Mouse (Mus musculus): Measurements from ENCODE around the gene Cpm.
A peak's percentile ranks its signal among the peaks of the same experiment; 100 is the strongest.
"Not testable (repeated sequence)": the region's sequence is repeated elsewhere in the genome, so short reads cannot be mapped to it uniquely, and the experiment has no call there.

The Cpm gene

DNA sequence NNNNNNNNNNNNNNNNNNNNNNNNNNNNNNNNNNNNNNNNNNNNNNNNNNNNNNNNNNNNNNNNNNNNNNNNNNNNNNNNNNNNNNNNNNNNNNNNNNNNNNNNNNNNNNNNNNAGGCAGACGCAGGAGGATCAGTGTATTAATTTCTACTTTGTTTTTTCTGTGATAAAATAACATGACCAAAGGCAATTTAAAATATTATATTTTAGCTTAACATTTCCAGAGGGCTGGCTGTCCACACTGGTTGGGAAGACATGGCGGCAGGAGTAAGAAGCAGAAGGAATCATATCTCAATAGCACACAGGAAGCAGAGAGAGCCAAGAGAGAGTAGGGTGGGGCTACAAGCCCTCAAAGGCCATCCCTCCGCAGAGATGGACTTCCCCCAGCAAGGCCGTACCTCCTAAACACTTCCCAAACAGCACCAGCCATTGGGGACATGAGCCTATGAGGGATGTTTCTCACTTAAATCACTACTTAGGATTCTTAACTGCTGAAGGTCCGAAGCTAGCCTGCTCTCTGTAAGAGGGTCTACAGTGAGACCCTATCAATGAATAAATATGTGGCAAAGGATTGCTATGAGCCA is 94.9 kb downstream of the Cpm start:
- DNase-seq (ENCODE audit: low spot score): no peak

DNA sequence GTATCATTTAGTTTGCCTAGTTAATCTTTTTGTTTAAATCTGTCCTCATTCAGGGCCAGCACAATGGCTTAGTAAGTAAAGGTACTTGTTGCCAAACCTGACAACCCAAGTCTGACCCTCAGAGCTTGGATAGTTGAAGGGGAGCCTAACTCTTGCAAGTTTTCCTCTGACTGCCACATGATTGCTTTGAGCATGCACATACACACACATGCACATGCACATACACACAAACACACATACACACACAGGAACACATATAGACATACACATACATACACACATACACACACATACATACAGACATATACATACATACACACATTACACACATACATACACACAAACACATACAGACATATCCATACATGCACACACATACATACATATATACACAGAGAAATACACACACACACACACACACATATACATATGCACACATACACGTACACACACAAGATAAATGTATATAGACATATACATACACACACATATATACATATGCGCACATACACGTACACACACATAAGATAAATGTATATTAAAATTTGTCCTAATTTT is 95.6 kb downstream of the Cpm start:
- DNase-seq (ENCODE audit: low spot score): no peak

DNA sequence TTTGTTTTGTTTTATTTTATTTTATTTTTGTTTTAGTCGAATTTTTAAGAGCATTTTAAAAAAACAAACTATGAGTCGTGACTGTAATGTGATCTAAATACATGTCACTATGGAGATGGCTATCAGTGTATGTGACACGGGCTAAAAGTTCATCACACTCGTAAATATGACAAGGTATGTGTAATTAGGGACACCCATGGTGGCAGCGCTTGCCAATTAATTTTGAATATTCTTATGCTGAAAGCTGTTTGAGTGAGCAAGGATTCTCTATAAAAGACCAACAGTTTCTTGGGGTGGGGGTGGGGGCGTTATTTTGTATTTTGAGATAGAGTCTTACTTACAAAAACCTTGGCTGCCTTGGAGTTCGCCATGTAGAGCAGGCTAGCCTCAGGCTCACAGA is 96.4 kb downstream of the Cpm start:
- DNase-seq (ENCODE audit: low spot score): no peak

DNA sequence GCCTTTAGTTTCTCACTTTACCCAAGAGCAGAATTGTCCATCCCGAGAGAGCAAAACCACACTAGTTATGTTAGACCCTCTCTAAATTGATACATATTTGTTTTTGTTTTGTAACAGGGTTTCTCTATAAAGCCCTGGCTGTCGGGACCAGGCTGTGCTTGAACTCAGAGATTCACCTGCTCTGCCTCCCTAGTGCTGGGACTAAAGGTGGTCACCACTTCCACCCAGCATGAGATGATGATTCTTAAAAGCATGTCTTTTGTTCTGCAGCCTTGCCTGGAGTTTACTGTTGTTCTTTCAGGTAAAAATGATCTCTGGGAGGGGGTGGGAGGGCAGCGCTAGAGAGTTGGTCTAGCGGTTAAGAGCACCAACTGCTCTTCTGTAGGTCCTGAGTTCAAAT is 97.0 kb downstream of the Cpm start:
- no peak for DNase-seq (ENCODE audit: low spot score)

DNA sequence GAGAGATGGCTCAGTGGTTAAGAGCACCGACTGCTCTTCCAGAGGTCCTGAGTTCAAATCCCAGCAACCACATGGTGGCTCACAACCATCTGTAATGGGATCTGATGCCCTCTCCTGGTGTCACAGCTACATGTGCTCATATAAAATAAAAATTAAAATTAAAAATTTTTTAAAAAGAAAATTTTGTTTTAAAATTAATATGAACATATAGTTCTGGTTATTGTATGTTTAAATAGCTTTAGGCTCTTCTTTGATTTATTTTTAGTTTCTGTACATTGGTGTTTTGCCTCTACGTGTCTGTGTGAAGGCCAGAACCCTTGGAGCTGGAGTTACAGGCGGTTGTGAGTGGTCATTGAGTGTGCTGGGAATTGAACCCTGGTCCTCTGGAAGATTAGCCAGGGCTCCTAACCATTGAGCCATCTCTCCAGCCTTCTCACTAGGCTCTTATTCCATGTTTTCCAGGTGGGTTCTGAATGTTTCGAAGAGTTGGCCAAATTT is 97.6 kb downstream of the Cpm start:
- no peak for DNase-seq (ENCODE audit: low spot score)

DNA sequence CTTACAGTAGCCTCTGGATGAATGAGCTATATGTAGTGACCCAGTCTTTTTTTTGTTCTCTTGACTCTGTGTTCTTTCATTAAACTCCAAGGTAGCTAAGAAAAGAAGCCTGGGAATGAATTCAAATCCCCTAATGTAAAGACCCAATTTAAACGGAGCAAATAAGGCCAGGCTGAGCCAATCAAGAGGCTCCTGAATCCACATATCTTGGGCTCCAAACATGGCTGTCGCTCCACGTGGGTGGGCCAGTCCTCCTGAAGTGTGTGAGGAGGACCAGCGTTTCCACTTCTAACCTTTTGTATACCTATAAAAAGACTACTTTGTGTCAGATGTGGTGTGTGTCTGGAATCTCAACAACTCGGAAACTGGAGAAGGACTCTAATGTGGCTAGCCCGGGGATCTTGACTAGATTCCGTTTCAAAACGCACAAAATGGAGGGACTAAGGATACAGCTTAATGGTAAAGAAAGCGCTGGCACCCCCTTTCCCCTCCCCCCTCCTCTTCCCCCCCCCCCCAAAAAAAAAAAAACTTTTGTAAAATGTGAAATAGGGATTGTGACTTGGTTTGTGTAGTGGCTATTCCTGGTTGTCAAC is 98.3 kb downstream of the Cpm start:
- no peak for DNase-seq (ENCODE audit: low spot score)

DNA sequence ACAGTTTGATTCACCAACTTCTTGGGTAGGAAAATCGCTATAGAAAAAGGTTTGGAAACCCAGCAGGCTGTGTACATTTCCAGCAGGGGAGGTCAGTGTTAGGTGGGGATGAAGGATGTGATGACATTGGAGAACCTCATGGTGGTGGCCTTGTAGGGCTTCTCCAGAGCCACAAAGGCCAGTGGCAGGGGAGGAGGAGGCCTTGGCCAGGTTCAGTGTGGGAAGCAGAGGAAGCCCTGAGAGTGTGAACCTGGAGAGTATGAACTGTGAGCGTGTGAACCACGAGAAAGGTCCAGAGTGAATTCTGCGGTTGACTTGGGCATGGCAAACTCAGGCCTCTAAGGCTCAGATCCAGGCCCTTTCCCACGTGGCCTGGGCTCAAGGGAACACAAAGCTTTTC is 99.3 kb downstream of the Cpm start:
- no peak for DNase-seq (ENCODE audit: low spot score)

DNA sequence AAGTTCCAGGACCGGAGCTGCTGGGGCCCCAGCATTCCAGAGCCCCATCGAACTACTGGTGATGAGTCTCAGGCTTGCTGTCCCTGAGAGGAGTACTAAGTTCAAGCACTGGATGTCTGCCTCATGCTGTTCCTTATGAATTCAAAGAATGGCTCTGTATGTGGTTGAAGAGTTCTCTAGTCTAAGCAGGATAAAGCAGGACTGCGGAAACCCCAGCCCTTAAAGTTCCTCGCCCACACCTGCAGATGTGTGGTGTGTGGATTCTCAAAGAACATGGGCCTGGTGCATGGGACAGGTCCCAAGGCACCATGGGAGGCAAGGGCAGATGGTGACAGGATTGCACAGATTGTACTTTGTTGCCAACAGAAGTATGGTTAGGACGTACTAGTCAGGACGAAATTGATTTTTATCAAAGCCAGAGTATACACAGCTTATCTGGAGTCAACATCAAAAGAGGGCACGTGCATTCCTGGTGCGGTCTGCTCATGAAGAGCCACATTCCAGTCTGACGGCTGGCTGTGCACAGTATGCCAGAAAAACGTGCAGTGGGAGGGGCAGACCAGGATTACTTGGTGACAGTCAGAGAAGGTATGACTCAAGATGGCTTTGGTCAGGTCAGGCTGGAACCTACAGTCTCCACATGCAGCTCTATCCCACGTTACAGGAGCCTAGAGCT is 100.0 kb downstream of the Cpm start:
- no peak for DNase-seq (ENCODE audit: low spot score)

DNA sequence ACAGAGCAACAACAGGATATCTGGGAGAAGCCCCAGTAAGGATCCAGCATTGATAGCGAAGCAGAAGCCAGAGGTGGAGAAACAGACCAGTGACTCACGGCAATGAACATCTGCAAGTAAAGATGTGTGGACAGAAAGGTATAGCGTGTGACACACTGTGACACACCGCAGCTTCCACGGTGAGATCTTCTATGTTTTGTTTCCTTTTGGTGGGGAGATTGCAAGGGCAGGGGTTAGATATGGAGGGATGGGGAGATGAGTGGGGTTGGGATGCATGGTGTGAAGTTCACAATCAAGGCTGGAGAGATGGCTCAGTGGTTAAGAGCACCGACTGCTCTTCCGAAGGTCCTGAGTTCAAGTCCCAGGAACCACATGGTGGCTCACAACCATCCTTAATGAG is 100.8 kb downstream of the Cpm start:
- DNase-seq (ENCODE audit: low spot score): no peak

DNA sequence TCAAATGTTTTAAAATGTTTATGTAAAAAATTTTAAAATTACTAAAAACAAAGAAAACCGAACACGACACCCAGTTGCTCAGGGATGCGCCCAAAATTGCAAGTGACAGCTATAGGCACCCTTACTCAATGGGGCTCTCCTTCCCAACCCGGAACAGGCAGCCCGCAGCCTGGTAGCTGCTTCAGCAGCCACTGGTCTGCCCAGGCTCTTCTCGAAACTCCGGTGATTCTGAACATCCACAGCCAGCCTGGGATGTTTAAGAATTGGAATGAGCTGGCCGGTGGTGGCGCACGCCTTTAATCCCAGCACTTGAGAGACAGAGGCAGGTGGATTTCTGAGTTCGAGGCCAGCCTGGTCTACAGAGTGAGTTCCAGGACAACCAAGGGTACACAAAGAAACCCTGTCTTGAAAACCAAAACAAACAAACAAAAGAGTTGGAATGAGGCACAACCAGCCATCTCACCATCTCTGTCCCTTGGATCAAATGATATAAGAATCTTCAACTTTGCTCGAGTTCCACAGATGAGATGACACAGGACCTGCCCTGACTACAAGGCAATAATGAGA is 101.4 kb downstream of the Cpm start:
- no peak for DNase-seq (ENCODE audit: low spot score)

DNA sequence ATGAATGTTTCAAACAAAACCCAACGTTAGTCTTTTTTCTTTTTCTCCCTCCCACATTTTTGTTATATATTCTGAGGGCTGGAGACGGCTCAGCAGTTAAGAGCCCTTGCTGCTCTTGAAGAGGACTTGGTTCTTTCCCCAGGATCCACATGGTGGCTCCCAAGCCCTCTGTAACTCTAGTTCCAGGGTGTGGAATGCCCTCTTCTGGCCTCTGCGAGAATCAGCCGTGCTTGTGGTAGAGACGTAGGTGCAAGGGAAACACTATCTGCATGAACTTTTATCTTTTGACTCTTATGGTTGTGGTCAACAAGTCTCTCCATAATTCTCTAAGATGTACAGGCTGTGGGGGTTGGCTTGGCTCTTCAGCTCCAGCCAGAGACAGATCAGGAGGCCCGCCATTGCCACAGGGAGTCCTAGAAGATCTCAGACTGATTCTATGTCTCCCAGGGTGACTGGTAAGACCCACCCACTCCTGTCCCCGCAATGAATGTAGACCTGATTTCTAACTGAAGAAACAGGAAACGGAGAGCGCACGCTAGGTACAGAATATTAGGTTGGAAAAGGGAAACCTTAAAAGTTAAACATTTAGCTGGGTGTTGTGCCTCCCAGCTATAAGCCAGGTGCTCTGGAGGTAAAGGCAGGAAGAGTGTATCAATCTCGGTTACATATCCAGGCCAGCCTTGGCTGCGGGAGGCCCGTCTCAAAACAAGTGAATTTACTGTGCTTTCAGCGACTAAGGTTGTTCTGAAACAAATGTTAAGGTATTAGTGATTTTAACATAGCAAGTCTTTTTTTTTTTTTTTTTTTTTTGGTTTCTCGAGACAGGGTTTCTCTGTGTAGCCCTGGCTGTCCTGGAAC is 102.2 kb downstream of the Cpm start:
- DNase-seq (ENCODE audit: low spot score): peak; percentile 43

DNA sequence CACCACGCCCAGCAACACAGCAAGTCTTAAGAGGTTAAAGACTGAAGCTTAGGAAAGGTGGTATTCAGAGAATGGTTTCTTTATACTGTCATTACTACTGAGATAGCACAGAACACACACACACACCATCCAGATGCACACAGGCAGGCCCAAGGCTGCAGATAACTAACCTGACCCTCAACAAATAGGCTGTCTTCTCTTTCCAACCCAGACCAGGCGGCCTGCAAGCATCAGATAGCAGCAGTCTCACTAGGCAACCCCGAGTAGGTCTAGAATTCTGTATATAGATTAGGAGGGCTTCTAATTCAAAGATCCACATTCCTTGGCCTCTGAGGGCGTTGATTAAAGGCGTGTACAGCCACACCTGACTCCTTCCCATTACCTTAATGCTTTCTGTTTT is 102.9 kb downstream of the Cpm start:
- DNase-seq (ENCODE audit: low spot score): no peak

DNA sequence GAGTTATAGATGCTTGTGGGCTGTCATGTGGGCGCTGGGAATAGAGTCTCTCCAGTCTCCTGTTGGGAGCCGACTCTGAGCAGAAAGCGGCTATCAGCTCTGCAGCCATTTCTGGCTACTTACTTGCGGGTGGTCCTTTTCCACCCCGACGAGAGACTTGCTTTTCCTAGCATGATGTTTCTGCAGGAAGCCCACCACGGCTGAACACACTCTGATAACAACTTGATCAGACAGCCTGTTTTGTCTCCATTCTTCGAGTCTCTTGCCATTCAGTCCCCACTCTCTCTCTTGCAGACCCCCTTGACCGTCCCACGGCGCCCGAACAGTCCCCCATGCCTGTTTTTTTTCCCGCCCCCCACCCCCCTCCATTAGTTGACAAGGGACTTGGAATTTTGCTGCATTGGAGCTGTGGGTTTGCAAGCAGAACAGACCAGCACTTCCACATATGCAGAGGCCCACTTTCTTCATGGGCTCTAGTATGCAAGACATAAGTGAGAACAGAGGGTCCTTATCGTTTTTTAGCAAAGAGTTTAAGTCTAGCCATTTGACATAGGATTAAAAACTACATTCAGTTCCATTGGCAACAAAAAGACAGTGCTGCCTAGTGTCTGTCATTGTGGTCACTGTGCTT is 103.8 kb downstream of the Cpm start:
- DNase-seq (ENCODE audit: low spot score): no peak

DNA sequence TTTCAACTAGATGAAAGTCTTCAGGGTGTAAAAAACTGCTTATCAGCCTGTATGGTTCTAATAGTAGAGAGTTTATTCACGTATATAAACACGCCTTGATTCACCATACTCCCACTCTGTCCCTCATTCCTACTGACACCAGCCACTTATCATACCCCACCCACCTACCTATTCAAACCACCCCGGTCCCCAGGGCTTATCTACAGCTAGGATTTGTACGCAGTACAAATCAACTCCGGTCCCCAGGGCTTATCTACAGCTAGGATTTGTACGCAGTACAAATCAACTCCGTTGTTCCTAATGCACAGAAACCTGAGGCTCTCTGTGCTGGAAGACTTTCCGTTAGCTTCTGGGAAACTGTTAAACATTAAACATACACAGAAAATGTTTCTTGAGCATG is 104.3 kb downstream of the Cpm start:
- not testable (repeated sequence) for DNase-seq (ENCODE audit: low spot score)

DNA sequence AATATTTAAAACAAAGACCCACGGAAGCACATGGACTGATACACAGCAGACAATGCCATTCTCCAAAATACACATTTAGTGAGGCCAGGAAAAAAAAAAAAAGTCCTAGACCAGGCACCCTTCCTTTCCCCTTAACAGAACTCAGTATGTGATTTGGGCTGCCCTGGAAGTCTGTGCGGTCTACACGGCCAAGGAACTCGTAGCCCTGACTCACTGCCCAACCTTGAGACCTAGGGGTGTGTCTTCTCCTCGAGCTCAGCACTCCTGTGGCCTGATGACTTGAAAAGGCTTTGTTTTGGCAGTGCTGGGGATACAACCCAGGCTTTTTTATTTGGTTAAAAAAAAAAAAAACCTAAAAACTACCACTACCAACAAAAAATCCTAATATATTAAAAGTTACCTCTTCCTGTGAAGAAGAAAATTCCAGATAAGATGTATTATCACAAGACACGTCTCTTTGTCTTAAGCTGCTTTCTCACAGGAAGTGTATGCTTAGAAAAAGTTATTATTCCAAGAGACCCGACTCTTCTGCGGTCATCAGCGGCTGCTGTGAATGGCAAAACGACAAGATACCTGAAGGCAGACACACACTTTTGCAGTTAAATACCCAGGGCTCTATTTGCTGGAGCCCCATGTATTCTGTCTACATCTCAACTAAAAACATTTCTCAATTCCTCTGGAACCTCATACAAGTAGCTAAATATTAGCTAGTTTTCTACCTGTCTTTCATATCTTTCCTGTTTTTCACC is 105.0 kb downstream of the Cpm start:
- DNase-seq (ENCODE audit: low spot score): peak; percentile 17

DNA sequence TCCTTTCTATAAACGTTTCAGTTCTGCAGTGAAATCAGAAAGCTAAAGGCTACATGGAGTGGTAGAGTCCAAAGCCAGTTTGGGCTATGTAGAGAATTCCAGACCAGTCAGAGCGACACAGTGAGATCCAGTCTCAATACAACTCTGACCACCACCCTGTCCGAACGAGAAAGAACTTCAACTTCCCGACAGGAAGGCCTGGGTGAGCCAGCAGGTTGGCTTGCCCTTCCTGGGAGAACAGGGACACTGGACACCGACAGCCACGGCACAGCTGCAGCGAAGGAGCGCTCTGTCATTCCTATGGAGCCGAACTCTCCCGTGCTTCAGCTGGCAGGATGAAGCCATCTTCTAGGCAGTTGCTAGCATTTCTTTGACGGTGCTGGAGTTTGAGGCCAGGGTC is 106.1 kb downstream of the Cpm start:
- DNase-seq (ENCODE audit: low spot score): not testable (repeated sequence)

DNA sequence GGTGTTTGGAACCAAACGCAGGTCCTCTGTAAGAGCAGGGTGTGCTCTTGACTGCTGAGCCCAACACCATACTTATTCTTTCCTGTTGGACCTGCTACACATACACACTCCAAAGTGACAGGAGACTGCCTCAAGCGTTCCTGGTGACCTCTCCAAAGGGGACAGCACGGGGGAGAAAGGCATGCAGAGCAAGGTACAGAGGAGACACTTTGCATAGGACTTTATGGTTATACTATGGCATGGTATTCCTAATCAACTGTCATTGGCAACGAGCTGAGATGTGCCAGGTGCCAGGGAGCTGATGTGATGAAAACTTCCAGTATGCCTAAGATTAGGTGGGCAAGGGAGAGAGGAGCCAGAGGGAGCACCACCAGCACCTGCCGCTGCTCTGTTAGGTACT is 107.3 kb downstream of the Cpm start:
- DNase-seq (ENCODE audit: low spot score): no peak

All from ovary, adult 18-20 months (tissue).